Mouse (Mus musculus) ES-Bruce4 (cell line): Measurements from ENCODE around the gene Pcsk7.

Experiments
- EP300 ChIP-seq: IDR thresholded peaks from 2 replicates; pipeline ENCODE4 v1.6.1; 2011; ENCODE audit warnings: low read depth, low read length; ENCODE audit not compliant: insufficient read depth
- POLR2A ChIP-seq: IDR thresholded peaks from one replicate; pipeline ENCODE4 v1.8.1; 2011; ENCODE audit warnings: low read length; ENCODE audit not compliant: insufficient read depth

- TF ChIP-seq EP300, result no peak
- no peak for TF ChIP-seq POLR2A
These were observed 46.6 kb downstream of the Pcsk7 start for GRCm38 (mm10) chr9:45952890-45953289.
